51 mouse cellular contexts compared by ENCODE assay signal in the genomic region with DNA sequence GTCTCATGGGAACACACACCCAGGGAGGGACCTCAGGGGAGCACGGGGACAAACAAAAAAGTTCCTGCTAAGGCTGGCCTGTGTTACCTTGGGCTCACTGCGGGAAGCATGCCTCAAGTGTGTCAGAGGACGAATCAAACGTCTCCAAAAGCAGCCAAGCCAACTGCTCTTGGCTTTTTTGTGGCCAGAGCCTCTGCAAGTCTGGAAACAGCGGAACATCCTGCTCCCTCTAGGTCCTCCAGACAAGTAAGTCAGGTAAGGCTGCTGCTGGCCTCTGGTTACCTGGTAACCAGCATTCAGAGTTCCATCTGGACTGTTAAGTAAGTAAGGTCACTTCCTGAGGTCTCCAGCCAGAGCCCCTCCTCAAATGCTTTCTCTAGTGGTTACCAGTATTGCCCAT. TPM values are rescaled to one million over a fixed set of nuclear protein-coding genes. Genes with fewer than 3 reads are reported as not detected.
"Had no signal": no experiment of that assay in that cellular context is flagged by ENCODE, and none has a peak within 500 bp of the region (broad histone marks: within the 10 kb centered on the region; RNA-seq: fewer than 3 reads in every experiment).

A gene (minus strand): TSS at position 271 of the 400 bp plus-strand sequence.

- H3K9me3 ChIP-seq: hindbrain, embryonic 15.5 days; intestine, embryonic 15.5 days had no signal

- H3K27me3 ChIP-seq: heart, embryonic 12.5 days; heart, embryonic 13.5 days; heart, embryonic 15.5 days; hindbrain, embryonic 12.5 days; hindbrain, embryonic 13.5 days; hindbrain, embryonic 15.5 days; intestine, embryonic 15.5 days; kidney, embryonic 15.5 days had no signal

- H3K4me1 ChIP-seq: heart, embryonic 12.5 days; heart, embryonic 13.5 days; heart, embryonic 15.5 days; hindbrain, embryonic 10.5 days; hindbrain, embryonic 12.5 days; hindbrain, embryonic 13.5 days; hindbrain, embryonic 15.5 days; intestine, embryonic 15.5 days; kidney, embryonic 15.5 days had no signal

- H3K36me3 ChIP-seq: heart, embryonic 12.5 days; heart, embryonic 13.5 days; heart, embryonic 15.5 days; hindbrain, embryonic 10.5 days; hindbrain, embryonic 12.5 days; hindbrain, embryonic 13.5 days; hindbrain, embryonic 15.5 days; intestine, embryonic 15.5 days; kidney, embryonic 15.5 days had no signal

- ATAC-seq: hindbrain, embryonic 16.5 days; hindbrain, postnatal 0 days; intestine, embryonic 15.5 days; intestine, embryonic 16.5 days; intestine, postnatal 0 days had no signal

- DNase-seq: heart, postnatal 10 days; heart, postnatal 14 days; heart, postnatal 36 days; heart, postnatal 4 days; kidney, adult 11 months; kidney, adult 18-20 months; kidney, adult 2 months; kidney, adult 8-10 months; kidney, adult 9 months; kidney, postnatal 10 days; kidney, postnatal 14 days; kidney, postnatal 25 days; kidney, postnatal 36 days; kidney, postnatal 4 days; layer of hippocampus, adult 9-11 months; layer of hippocampus, postnatal 36 days had no signal

- H3K27ac ChIP-seq: heart, embryonic 13.5 days; heart, embryonic 15.5 days; hindbrain, embryonic 10.5 days; hindbrain, embryonic 12.5 days; hindbrain, embryonic 13.5 days; hindbrain, embryonic 14.5 days; hindbrain, embryonic 15.5 days; hindbrain, postnatal 0 days; intestine, embryonic 15.5 days; kidney, embryonic 15.5 days; kidney, postnatal 0 days; layer of hippocampus, adult 2 months; left cerebral cortex, adult 2 months had no signal

- H3K4me3 ChIP-seq: heart, embryonic 12.5 days; heart, embryonic 13.5 days; heart, embryonic 15.5 days; hindbrain, embryonic 10.5 days; hindbrain, embryonic 12.5 days; hindbrain, embryonic 13.5 days; hindbrain, embryonic 15.5 days; intestine, embryonic 15.5 days; kidney, embryonic 15.5 days; layer of hippocampus, adult 2 months; left cerebral cortex, adult 2 months had no signal

RNA-seq across cellular contexts. Expression of the gene that starts here (rescaled TPM):
- total RNA-seq: heart, postnatal 10 days; heart, postnatal 14 days; heart, postnatal 25 days; heart, postnatal 36 days; heart, postnatal 4 days; hematopoietic stem cell, adult 5-6 weeks; hindbrain, postnatal 0 days; layer of hippocampus, adult 18-20 months; layer of hippocampus, adult 2 months; layer of hippocampus, adult 8-10 months; layer of hippocampus, postnatal 10 days; layer of hippocampus, postnatal 14 days; layer of hippocampus, postnatal 25 days; layer of hippocampus, postnatal 36 days; left cerebral cortex, adult 18-20 months; left cerebral cortex, adult 2 months; left cerebral cortex, adult 8-10 months had no signal
- polyA plus RNA-seq: heart, embryonic 11.5 days; heart, embryonic 12.5 days; heart, embryonic 13.5 days; heart, embryonic 14.5 days; heart, embryonic 15.5 days; heart, embryonic 16.5 days; heart, postnatal 0 days; hindbrain, embryonic 10.5 days; hindbrain, embryonic 11.5 days; hindbrain, embryonic 12.5 days; hindbrain, embryonic 13.5 days; hindbrain, embryonic 14.5 days; hindbrain, embryonic 15.5 days; hindbrain, embryonic 16.5 days; hindbrain, postnatal 0 days; intestine, embryonic 14.5 days; intestine, embryonic 15.5 days; intestine, embryonic 16.5 days; intestine, postnatal 0 days; kidney, adult 2 months; kidney, embryonic 14.5 days; kidney, embryonic 15.5 days; kidney, embryonic 16.5 days; kidney, postnatal 0 days; large intestine, adult 2 months had no signal
